Mouse (Mus musculus) kidney, adult 2 months (tissue): ENCODE results near the gene Casc3.

Source experiments
- CTCF ChIP-seq: fragments of 200-500 bp; conservative IDR thresholded peaks from 2 replicates; pipeline ENCODE4 v1.5.1; 2011; ENCODE audit warnings: low read depth, mild to moderate bottlenecking, control low read depth, low read length, moderate library complexity, mixed read lengths; ENCODE audit not compliant: insufficient read depth, insufficient read length
- POLR2A ChIP-seq: fragments of 200-500 bp; IDR thresholded peaks from one replicate; pipeline ENCODE4 v1.6.1; 2011; ENCODE audit warnings: low read depth, low read length, control low read depth

DNA sequence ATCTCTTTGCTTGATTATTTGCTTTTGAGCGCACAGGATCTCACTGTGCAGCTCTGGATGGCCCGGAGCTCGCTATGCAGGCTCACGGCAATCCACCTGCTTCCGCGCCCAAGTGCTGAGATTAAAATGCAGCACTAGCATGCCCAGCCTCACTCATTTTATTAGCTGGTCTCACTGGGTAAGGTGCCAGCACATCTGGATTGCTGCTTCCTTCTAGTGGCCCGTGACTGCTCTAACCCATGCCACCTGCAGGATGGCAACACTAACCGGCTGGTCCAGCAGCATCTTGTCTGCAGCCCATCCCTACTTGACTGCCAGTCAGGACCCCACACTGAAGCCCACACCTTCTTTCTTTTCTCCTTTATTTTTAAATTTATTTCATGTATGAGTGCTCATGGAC, 49.4 kb downstream of the Casc3 start:
- TF ChIP-seq CTCF (no peak), POLR2A (no peak)
